Mouse (Mus musculus): ENCODE results near the gene Mip.
"Not testable (repeated sequence)": the region's sequence is repeated elsewhere in the genome, so short reads cannot be mapped to it uniquely, and the experiment has no call there.

The Mip gene

DNA sequence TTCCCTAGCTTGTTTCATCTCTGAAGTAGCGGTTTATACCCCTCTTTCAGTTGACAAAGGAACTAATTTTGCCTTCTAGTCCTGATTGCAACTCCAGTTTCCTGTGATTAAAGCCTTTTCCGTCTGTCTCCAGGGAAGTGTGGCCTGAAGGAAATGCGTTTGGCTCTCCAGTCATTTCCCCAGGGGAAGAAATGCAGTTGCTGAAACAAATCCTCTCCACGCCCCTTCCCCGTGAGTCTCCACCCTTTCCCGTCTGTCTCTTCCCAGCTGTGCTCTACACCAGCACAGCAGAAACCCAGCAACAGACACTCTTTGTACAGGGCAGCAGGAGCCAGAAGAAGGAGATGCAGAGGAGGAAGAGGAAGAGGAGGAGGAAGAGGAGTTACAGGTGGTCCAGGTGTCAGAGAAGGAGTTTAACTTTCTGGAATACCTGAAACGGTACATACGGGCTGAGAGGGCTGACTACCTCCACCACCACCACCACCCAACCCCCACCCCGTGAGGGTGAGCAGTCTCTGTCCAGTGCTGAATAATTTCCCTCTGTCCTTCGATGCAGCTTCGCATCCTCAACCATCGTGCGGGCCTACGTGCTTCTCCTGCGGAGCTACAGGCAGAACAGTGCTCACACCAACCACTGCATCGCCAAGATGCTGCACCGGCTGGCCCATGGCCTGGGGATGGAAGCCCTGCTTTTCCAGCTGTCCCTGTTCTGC is 21.5 kb downstream of the Mip start:
- no peak for DNase-seq (ENCODE audit: low spot score in 2 of 2)

DNA sequence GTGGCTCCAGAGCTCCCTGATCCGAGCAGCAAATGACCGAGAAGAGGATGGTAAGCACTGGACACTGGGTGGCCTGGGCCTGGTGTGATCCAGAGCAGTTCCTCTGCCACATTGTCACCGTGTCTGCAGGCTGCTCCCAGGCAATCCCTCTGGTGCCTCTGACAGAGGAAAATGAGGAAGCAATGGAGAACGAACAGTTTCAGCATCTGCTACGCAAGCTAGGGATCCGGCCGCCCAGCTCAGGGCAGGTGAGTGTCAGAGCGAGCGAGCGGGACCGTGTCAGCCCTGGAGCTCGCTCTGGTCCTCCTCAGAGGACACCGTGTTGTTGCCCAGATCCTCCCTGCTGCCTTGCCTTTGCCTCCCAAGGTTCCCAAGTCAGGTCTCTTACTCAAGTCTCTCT is 24.9 kb downstream of the Mip start:
- no peak for DNase-seq (ENCODE audit: low spot score in 2 of 2)

DNA sequence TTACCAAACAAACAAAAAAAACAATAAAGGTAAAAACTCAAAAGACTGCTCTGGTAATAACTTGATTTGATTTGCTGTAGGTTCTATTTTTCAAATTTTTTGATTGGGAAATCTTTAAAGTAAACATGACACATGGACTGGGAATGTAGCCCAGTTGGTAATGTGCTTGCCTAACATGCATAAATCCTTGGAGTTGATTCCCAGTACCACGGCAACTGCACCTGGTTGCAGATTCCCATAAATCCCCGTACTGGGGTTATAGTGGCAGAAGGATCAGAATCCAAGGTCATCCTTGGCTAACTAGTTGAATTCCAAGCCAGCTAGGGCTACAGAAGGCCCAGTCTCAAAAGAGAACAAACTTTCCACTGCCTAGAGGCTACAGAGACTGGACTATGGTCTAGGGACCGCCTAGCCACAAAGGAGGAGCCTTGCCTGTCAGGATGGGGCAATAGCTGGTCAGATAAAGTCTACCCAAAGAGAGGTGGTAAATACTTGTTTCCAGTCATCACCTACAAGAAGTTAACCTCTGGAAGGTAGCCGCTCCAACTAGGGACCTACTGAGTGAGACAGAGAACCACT is 28.1 kb downstream of the Mip start, which contains the start of gene Apon:
TSS of gene Apon (plus strand) at position 420 of the 579 bp plus-strand sequence.
- DNase-seq (ENCODE audit: low spot score in 2 of 2), result no peak

DNA sequence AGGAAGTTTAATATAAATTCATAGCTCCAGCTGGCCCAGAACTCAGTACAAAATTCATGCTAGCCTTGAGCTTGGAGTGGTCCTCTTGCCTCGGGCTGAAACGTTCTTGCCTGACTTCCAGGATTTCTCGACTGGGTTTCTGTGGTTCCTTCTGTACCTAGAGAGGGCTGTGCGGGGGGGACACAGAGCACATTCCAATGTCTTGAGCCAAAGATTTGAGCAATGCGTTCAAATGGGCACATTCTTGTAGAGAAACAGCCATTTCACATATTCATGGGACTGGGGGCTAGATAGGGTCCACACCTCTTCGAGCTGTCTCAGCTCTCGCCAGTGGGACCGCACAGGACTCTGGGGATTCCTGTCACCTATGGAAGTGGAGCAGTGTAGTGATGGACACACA is 30.3 kb downstream of the Mip start:
- DNase-seq (ENCODE audit: low spot score in 2 of 2), result no peak

DNA sequence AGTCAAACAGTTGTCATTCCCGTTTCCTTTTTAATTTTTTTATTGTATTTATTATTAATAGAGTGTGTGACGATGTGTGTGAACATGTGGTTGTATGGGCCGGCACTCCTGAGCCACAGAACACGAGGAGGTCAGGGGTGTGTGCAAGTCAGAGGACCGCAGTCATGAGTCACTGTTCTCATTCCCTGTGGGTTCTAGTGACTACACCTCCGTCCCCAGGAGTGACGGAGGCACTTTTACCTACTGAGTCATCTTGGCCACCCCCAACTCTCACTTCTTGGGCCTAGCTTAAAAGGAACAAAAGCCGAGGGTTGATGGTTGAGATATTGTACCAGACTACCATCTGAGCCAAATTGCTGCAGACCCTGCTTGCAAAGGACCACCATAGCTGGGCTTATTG is 30.7 kb downstream of the Mip start:
- DNase-seq (ENCODE audit: low spot score in 2 of 2), result no peak

DNA sequence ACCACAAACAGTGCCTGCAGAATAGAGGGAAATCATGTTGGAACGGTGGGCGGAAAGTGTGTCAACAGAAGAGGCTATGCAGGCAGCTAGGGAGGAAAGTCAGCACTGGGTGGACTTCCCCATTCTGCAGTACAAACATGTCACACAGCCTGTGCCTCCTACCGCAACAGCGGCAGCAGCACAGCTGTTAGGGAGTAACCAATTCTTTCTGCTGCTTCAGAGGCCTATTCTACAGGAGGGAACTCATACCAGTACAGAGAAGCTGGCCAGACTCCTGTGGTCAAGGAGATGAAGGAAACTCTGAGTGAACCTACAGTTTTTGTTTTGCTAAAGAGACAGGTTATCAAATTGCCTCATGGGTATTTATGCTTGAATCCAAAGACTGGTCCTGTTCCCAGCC is 33.3 kb downstream of the Mip start:
- peak in 1 of 2 experiments; percentile 52 for DNase-seq (ENCODE audit: low spot score in 2 of 2)

DNA sequence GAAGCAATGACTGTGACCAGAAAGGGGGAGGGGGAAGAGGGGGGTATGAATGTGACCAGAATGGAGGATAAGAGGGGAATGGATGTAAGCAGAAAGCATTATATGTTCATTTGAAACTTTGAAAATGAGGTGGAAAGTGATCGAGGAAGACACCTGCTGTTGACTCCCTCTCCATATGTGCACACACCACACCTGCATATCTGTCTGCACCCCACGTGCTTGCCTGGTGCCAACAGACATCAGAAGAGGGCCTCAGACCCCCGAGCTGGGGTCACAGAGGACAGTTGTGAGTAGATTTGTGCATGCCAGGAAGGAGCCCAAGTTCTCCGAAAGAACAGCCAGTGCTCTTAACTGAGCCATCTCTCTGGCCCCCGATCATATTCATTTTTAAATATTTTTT is 34.3 kb downstream of the Mip start:
- DNase-seq (ENCODE audit: low spot score in 2 of 2), result no peak

DNA sequence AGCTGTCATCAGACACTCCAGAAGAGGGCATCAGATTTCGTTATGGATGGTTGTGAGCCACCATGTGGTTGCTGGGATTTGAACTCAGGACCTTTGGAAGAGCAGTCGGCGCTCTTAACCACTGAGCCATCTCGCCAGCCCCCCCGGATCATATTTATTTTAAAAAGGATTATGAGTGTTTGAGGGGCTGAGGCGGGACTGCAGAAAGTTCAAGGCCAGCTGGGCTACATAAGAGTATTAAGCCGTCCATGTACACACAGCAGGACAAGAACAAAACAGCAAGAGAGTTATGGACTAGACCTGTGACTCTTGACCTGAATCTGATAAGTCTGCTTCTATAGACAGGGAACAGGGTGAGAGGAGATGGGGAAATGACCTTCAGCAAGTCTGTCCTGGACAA is 34.7 kb downstream of the Mip start:
- DNase-seq (ENCODE audit: low spot score in 2 of 2), result not testable (repeated sequence)

DNA sequence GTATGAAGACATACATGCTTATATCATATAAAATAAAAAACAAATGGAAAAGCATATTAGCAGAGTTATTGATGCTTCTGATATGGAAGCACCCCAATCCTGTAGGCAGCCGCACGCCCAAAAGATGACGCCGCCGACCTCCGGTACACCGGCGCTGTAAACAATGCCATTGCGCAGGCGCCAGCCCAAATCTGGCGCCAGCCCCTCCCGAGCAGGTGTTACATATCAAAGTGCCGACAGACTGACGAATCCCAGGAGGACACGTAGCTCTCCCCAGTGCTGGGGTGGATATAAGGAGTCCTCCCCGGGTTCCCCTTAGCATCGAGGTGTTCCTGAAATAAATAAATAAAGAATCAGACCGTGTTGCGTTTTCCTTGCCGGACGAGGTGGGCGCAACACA is 36.7 kb downstream of the Mip start:
- no peak for DNase-seq (ENCODE audit: low spot score in 2 of 2)

DNA sequence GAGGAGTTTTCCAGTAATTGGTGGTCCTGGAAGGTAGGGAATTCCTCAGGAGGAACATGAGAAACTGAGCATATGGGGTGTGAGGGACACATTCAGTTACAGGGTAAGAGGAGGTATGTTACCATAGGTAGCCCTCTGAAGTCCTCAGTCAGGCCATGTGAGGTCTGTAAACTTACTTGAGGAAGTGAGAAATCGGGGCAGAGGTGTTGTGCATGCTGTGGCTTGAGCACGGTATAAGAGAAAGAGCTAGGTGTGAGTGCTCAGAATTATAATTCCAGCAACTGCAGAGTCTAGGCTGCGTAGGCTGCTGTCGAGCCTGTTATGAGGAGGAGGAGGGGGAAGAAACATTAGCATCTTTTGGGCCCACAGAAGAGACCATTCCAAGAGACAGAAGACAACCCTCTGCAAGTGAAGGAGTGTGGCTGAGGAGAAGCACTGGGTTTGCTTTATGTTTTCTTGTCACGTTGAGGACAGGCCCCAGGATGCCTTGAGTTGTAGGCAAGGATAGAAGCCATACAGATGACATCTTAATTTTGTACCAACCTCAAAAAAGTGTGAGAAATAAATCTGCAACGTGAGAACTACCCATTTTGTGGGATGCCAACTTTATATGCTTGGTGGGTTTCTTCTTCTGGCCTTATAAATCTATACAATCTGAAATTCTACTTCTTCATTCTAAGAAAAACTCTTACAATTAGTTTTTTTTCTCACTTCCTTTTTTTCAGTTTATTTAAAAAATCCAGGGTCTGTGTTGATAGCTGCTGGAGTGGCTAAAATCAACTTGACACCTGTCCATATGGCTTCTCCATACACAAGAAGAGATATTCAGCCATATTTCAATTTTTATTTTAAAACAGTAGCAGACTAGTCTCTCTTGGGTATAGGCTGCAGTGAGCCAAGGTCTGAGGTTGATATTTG is 38.0 kb downstream of the Mip start:
- DNase-seq (ENCODE audit: low spot score in 2 of 2), result no peak

DNA sequence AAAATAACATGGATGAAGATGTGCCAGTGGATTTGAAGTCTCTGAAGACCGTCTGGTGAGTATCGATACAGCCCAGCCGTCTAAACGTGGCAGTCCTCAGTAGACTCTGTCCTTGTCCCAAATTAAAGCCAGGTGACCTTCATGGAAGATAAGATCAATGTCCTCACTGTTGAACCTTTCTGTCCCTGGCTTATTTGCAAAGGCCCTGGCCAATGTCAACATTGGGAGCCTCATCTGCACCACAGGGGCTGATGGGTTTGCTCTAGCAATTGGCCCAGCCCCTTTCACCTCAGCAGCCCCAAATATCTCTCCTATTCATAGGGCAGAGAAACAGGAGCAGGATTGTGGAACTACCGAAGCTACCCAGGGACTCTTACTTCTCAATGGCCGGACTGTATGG is 42.7 kb downstream of the Mip start, which contains the start of gene Apof:
TSS of gene Apof (plus strand) at position 301 of the 400 bp plus-strand sequence.
- DNase-seq (ENCODE audit: low spot score in 2 of 2), result no peak

DNA sequence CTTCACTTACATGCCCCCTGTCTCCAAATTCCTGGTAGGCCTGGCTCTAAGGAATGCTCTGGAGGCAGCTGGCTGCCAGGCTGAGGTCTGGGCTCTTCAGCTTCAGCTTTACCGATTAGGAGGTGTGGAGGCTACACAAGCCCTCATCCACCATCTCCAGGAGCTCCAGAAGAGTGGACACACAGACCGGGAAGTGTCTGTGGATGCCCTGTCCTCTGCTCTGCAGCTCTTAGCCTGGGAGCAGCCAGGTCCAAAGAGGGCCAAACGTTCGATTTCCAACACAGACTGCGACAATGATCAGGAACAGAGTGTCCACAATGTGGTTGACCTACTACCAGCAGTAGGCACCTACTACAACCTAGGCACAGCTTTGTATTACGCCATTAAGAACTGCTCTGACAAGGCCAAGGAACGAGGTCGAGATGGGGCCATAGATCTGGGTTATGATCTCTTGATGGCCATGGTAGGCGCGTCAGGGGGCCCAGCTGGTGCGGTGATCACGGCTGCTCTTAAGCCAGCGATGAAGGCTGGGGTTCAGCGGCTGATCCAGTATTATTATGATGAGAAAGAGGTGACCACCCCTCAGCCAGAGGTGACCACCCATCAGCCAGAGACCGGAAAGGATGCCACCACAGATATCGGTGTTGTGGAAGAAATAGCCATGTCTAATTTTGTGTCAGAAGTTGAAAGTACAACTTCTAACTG is 43.7 kb downstream of the Mip start:
- DNase-seq (ENCODE audit: low spot score in 2 of 2), result no peak

DNA sequence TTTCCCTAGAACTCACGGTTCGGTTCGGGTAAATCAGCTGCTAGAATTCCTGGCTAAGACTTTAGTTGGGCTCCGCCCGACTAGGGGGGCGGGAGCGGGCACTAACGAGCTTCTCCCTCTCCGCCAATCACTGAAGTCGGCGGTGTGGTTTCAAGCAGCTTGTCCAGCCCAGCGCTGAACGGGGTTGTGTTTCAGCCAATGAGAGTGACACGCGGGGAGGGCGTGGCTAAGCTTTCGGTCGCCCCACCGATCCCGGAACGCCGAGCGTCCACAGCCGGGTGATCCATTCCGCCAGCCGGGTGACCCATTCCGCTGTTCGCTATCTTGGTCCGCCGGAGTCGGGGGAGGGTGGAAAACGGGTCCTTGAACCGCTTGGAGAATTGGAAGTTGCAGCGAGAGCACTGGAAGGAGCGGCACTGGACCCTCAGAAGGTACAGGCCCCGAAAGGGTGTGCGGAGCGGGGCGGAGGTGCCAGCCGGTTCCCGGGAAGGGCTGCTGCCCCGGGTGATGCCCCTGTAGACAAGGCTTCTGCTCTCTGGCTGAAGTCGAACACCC is 44.7 kb downstream of the Mip start, which contains the start of gene Stat2:
TSS of gene Stat2 (plus strand) at position 273 of the 555 bp plus-strand sequence.
- DNase-seq (ENCODE audit: low spot score in 2 of 2), result peak; percentile 92 to 98

DNA sequence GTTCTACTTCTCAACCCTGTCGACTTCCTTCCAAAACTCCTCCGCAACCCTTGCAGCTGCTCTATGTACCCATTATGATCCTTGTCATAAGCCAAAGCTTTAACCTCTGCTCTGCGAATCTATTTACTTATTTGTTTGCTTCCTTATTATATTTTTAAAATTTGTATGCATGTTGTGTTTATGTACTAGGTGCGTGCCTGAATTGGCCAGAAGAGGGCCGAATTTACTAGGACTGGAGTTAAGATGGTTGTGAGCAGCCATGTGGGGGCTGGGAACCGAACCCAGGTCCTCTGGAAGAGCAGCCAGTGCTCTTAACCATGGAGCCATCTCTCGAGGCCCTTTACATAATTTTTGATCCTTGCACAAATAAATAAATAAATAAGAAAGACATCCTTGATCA is 45.2 kb downstream of the Mip start:
- no peak for DNase-seq (ENCODE audit: low spot score in 2 of 2)

DNA sequence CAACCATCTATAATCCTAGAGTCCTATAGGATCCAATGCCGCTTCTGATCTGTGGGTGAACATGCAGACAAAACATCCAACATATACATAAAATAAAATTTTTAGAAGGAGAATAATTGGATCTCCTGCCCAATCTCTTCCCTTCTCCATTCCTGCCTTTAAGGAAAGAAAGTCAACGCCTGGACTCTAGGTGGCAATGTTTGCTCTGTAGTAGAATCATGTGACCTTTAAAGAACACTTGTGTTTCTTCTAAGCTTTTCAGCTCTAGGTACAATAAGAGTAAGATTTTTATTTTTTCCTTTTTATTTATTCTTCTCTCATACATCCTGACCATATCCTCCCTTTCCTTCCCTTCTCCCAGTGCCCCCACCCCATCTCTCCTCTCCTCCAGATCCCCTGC is 46.2 kb downstream of the Mip start:
- no peak for DNase-seq (ENCODE audit: low spot score in 2 of 2)

DNA sequence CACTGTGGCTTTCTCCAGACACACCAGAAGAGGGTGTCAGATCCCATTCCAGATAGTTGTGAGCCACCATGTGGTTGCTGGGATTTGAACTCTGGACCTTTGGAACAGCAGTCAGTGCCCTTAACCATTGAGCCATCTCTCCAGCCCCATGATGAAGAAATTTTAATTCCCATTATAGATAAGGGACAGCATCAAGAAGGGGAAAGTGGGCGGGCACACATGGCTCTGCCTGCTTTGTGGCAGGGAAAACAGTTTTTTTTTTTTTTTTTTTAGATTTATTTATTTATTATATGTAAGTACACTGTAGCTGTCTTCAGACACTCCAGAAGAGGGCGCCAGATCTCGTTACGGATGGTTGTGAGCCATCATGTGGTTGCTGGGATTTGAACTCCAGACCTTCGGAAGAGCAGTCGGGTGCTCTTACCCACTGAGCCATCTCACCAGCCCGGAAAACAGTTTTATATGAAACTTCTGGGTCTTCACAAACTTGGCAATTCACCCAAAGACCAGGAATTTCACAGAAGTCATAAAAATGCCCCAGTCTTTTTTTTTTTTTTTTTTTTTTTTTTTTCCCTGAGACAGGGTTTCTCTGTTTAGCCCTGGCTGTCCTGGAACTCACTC is 47.3 kb downstream of the Mip start:
- DNase-seq (ENCODE audit: low spot score in 2 of 2), result not testable (repeated sequence)

DNA sequence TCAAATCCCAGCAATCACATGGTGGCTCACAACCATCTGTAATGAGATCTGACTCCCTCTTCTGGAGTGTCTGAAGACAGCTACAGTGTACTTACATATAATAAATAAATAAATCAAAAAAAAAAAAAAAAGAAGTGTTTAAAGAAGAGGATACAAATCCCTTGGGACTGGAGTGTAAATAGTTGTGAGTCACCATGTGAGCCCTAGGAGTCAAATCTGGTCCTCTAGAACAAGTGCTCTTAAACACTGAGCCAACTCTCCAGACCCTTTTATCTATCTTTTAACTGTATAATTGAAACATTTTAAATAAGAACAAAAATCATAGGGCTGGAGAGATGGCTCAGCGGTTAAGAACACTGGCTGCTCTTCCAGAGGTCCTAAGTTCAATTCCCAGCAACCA is 49.7 kb downstream of the Mip start:
- DNase-seq (ENCODE audit: low spot score in 2 of 2), result not testable (repeated sequence)

DNA sequence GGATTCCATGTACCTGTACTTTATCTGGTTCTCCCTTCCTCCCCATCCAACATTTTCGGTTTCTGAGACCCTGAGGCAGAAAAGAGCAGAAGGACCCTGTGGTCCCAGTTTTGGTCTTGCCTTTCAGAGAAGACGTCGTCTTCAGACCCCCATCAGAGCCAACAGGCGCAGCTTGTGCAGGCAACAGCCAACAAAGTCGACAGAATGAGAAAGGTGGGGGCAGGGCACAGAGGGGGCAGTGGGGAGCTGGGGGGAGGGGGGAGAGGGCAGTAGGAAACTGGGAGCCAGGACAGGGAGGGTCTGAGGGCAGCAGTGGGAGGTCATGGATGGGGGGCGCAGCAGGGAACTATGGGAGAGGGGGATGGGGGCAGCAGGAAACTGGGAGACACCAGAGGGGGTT is 52.5 kb downstream of the Mip start:
- DNase-seq (ENCODE audit: low spot score in 2 of 2), result no peak

DNA sequence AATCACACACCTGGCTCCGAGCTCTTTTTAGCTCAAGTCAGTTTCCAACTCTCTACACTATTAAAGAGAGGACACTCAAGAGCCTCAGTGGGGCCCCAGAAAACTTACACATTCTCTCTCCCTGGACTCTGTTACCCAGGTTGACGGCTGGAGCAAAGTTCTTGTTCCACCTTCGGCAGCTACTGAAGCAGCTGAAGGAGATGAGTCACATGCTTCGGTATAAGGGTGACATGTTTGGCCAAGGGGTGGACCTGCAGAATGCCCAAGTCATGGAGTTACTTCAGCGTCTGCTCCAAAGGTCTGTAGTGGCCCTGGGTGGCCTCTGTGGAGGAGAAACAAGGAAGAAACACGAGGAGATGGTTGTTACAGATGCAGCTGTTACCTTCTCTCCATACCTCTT is 55.3 kb downstream of the Mip start:
- DNase-seq (ENCODE audit: low spot score in 2 of 2), result no peak

Data from spleen, postnatal 10 days (tissue).